Mouse (Mus musculus) CD4-positive naive resting alpha-beta T cell, adult 57 days (primary cell): ENCODE data around the gene F930015N05Rik. TPM values are rescaled to one million over a fixed set of nuclear protein-coding genes. Genes with fewer than 3 reads are reported as not detected.

Experiments
- total RNA-seq: library from RNA; stranded (reverse); gene quantifications from one replicate; pipeline ENCODE4 v1.2.4, GENCODE M21; 2023

Gene F930015N05Rik
- total RNA-seq = not detected

GRCm38 (mm10) chr11:64436412-64436727 is at the start of gene F930015N05Rik:
F930015N05Rik (minus strand) TSS chr11:64436653.

GRCm38 (mm10) chr11:64434611-64435545 is 1.6 kb downstream of the F930015N05Rik start, which contains the start of gene Hs3st3a1:
Hs3st3a1 (plus strand) TSS chr11:64435332.

Other genes starting within 250 kb of the F930015N05Rik start
- 0.44 TPM for gene Hs3st3a1, start 1.3 kb downstream of the F930015N05Rik start, total RNA-seq